Mouse (Mus musculus) liver, adult (tissue): ENCODE results near the gene Gramd4.

Experiments
- GATA4 ChIP-seq: IDR thresholded peaks from 2 replicates; pipeline ENCODE4 v1.6.1; 2014; ENCODE audit warnings: mild to moderate bottlenecking, low read length; ENCODE audit not compliant: insufficient replicate concordance

Gene Gramd4

DNA sequence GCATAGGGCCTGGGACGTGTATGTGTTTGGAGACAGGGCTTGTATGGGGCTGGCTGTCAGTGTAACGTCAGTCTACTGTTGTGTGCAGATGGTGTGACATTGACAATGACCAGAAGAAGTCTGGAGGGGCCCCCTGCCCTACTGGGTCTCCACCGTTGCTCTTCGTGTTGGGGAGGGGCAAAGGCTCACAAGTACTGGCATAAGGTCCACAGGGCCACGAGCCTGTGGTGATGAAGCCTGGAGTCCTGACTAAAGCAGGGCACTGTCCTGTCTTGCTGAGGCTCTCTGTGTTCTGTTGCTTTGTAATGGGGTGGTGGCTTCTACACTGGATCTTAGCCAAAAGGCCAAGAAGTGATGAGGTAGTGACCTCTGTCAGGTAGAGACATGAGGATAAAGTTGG is 20.4 kb downstream of the Gramd4 start:
- no peak for TF ChIP-seq GATA4

DNA sequence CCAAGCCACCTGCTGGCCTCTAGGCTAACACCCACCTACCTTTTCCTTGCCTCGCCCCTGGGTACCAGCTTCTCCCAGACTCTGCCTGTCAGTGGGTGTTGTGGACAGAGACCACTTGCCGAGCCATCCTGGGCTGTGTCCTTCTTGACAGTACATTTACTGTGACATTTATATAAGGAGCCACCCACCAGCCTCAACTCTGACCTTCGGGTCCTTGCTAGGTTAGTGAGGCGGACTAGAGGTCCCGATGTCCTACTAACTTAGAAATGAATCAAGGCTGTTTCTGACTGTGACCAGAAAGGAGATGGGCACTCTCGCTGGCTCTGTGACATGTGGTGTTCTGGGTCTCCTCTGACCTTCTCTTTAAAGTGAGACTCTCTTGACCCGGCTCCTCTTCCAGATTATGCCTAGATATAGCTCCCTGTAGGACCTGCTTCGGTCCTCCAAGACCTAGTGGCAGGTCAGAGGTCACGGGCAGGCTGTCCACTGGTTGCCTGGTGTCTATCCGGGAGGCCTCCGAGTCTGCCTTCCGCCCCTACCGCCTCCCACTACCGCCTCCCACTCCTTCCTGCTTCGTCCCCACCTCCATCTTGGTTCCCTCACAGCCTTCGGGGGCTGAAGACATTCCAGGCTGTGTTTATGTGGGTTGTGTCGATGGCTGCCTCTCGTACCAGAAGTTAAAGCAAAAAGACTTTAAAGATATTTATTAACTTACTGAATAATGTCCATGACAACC is 21.2 kb downstream of the Gramd4 start:
- TF ChIP-seq GATA4: no peak

DNA sequence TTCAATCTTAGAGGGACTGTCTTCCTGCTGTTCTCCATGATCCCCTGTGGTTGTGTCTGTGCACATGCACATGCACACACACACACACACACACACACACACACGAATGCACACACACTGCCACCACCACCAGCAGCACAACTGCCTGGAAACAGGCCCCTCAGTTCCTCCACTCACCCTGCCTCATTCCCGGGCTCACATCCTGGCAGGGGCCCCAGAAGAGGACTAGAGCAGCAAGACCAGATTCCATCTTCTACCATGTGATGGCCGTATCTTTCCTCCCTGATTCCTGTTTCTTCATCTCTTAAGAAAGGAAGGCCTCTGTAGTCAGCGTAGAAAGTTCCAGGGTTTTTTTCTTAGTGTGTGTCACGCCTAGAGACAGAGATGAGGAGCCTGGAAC is 22.0 kb downstream of the Gramd4 start:
- no peak for TF ChIP-seq GATA4

DNA sequence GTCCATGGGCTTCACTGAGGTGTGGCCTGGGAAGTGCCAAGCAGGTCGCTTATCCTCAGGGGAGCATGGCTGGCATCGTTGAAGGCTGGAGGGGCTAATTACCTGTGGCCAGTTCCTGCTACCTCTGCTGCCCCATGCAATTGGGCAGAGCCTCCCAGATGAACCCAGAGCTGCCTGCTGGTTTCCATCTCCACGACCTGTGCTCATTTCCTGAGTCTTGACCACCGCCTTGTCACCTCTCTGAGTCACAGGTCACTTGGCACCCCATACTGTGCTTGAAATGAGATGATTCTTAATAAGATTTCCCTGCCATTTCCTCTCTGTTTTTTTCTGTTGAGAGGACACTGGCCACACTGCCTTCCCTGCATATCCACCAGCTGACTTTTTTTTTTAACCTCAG is 22.4 kb downstream of the Gramd4 start:
- TF ChIP-seq GATA4: no peak

DNA sequence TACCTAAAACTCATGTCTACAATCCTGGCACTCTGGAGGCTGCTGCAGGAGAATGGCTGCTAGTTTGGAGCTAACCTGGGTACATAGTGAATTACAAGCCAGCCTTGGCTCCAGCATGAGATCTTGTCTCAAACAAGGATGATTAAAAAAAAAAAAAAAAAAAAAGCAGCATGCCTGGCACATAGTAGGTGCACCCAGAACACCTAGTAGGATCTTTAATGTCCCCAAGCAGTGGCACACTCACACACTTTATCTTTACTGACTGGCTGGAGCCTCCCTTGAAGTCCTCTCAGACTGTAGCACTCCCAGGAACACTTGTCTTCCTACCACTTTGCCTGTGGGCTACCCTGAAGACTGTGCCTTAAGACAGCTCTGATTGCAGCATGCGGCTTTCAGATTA is 22.9 kb downstream of the Gramd4 start:
- TF ChIP-seq GATA4: no peak

DNA sequence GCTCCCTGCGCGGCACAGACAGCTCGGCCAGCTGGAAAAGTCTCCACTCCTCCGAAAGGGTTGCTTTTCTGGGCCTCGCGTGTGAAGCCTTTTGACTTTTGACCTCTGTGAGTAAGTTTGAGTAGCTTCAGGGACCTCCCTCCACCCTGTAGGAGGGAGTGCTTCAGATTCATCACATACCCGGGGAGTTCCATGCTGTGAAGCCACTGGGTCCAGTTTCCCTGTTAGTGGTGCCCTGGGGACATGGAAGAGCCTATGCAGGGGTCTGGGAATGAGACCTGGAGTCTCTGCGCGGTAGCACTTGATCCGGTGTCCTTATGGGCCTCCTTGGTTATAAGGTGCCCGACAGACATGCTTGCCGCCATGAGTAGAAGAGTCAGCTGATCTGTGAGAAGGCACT is 24.2 kb downstream of the Gramd4 start:
- TF ChIP-seq GATA4: no peak

DNA sequence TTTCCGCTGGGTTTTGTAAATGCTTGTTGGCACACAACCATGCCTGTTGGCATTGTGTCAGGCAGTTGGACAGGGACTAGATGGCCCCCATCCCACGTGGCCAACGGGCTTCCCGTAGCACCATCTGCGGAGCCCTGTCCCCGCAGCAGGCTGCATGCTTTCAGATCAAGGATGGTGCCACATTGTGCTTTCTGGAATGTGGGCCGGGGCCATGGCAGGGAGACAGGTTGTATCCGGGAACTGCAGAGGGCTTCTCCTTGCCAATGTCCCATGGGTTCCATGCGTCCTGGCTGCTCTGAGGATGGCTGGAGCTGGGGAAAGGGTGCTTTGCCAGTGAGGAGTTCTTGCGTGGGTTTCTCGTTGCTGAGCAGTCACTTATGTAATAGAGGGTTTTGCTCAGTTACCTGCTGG is 25.1 kb downstream of the Gramd4 start:
- no peak for TF ChIP-seq GATA4

DNA sequence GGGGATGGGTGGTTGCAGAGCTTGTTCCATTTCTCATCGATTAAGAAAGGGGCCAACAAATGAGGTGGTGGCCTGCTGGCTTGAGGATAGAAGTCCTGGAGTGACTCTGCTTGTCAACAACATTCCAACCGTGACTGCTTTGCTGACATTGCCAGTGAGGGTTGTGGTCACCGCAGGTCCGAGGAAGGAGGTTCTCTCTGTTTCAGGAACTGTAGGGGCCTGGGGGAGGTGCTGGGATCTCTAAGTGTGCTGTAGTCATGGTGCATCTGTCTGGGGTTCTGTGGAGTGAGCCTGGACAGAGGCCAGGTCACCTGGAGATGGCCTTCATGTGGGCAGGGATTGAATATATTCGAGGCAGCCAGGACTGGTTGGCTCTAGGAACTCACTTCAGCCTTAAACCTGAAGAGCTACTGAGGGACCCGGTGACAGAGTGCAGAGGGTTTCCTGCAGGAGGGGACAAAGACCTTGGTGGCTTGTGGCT is 25.8 kb downstream of the Gramd4 start:
- TF ChIP-seq GATA4: no peak

DNA sequence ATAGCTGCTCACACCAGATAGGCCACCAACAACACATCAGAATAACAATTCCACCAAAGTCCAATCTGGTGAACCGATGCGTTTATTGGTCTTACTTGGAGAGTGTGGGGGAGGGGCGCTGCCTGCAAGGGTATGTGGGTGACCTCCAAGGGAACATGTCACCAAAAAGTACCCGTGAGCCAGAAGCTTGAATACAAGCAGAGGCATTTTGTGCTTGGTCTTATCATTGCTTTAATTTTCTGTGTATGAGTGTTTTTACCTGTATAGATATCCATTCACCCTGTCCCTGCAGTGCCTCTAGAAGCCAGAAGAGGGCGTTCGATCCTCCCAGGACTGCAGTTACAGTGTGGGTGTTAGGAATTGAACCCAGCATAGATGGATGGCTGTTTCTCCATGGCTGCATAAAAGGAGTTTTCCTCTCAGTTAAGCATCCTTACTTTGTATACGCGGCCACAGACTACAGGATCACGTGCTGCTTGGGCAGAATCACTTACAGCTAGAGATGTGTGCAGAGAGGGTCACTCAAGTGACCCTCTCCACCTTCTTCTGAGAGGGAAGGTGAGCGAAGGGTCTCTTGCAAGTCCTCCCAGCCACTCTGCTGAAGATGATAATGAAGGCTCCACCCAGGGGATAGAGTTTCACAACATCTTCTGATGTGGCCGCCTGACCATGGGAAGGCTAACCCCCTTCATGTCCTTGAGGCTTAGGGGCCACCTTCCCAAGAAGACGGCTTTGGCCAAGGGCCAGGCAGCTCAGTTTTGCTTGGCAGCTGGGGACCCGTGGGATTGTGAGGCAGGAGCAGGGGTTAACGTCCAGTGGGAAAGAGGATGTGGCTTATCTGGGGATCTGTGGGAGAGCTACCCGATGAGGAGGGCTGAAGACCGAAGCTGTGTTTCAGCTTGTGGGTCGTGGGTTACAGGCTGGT is 28.1 kb downstream of the Gramd4 start:
- TF ChIP-seq GATA4: no peak

DNA sequence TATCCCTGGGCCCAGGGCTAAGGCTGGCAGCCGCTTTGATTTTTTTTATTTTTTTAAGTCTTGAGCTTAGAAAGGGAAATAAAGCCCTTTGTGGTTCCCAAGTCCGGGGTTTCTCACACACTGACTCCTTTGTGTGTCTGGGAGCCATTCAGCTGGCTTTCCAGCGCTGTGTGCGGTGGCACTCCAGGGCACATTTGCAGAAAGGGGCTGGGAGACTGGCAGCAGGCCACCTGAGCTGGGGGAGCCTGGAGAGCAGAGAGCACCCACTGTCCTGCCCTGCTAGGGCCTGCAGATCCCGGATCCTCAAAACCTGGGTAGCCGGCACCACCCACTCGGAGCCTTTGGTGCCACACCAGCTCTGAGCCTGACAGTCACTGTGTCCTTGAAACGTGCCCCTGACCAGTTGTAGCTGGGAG is 28.8 kb downstream of the Gramd4 start:
- no peak for TF ChIP-seq GATA4

DNA sequence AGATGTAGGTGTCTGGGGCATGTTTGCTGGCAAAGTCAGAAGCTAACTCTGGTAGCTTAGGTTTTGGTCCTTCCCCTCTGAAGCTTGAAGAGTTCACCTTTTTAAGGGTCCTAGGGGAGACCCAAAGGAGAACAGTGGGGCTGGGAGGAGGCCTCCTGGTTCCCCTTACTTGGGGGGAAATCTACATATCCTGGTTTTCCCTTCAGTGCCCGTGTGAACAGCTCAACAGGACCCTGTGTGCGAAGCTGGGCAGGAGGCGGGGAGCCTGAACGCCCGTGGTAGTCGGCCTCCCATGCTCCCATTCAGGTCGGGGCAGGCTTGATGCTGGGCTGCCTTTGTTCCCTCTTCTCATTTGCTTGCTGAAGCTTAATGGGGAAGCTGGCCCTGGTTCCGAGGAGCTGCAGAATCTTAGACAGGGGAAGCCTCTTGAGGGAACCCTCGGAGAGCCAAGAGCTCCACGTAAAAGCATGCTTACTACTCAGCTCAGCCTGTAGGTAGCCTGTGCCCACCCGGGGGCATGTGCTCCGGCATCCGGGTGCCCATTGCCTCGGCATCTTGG is 30.2 kb downstream of the Gramd4 start:
- TF ChIP-seq GATA4: no peak

DNA sequence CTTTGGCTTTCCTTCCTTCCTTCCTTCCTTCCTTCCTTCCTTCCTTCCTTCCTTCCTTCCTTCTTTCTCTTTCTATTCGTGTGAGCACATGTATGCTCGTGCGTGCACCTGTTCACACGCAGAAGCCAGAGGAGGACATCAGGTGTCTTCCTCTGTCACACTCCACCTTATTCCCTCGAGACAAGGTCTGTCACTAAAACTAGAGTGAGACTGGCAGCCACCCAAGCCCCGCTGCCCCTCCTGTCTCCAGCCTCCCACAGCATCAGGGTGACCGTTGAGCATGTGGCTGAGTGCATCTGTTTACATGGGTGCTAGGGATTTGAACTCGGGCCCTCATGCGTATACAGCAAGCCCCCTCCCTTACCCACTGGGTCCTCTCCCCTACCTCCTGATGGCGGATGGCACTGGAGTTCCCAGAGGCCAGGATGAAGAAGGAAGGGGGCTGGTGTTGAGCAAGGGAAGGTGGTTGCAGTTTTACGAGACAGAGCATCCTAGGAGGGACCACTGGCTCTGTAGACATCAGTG is 30.8 kb downstream of the Gramd4 start:
- TF ChIP-seq GATA4: no peak

DNA sequence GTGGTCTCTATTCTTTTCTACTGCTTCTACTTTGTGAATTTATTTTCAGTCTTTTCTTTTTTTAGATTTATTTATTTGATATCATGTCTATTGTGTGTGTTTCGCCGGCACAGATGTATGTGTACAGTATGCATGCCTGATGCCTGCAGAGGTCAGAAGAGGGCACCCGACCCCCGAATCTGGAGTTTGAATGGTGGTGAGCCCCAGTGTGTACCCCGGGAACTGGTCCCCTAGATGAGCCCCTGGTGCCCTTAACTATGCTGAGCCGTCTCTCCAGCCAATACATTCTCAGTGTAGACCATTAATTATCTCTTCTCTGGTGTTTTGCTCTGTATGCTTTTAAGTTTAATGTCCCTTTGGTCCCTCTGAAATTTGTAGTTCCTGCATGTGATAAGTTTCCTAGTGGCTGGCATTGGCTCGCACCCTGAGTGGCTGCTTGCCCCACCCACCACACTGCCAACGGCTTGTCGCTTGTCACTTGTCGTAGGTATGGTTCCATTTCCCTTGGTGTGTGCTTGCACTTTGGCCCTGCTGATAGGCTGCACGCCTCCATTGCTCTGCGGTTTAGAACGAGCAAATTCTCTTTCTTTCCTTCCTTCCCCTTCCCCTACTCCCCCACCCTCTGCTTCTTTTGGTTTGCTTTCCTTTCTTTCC is 31.7 kb downstream of the Gramd4 start:
- TF ChIP-seq GATA4: no peak

DNA sequence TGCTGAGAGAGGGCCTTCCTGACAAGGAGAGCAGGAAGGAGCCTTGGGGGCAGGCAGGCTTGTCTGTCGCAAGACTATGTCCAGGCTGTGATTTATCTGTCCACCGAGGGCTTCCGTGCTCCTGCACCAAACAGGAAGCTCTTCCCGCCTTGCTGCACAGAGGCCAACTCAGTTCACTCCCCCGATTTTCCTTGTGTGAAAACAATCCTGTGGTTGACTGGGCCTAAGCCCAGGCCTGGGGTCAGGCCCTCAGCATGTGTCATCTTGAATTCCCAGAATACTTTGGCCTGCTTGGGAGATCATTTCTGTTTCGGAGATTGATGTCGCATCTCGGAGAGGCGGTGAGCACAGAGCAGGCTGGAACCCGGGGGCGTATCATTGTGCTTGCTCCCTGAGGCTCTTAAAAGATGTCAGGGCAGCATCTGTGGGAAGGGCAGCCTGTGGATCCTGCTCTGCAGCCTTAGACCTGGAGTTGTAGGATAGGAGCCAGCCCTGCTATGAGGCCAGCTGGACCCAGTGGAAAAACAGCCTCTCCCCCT is 32.6 kb downstream of the Gramd4 start:
- TF ChIP-seq GATA4: peak; percentile 76; the same call in 1 of the 2 replicates

DNA sequence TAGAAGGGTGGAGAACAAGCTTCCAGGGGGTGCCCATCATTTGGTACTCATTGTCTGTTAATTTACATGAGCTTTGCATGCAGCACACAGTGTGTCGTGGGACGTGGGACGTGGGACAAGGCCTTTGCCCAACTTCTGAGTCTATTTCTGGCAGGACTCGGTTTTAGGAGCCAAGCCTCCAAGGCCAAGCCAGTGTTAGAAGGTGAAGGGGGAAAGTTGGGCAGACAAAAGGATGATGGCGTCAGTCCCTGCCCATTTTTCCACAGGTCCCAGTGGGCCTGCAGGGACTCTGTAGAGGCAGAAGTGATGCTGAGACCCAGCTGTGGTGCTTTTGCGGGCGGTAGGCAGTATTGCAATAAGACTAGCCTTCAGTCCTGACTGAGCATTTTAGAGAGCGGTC is 33.1 kb downstream of the Gramd4 start:
- TF ChIP-seq GATA4: no peak
